Mouse (Mus musculus): ENCODE data around the gene Arfgef3. TPM values are rescaled to one million over a fixed set of nuclear protein-coding genes. Genes with fewer than 3 reads are reported as not detected.
A peak's percentile ranks its signal among the peaks of the same experiment; 100 is the strongest.
"Not testable (repeated sequence)": the region's sequence is repeated elsewhere in the genome, so short reads cannot be mapped to it uniquely, and the experiment has no call there.

The Arfgef3 gene
- total RNA-seq, 1 experiment: 3.6 TPM

DNA sequence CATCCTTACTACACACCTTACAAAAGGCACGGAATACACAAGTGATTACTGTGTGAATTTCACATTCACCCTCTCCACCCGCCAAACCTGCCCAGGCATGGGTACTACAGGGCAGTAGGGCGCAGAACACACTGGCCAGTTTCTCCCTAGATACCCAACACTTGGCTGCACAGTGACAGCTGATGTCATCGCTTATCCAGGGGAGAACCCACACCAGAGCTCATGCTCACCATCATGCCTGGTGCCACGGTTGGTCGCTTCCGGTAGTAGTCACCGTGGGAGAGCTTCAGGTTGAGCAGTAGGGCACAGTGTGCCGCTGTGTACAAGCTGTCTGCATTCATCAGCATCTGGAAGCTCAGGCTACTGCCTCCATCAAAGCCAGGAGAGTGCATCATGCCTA lies 108.3 kb downstream of the Arfgef3 start:
- Histone ChIP-seq H3K9ac (ENCODE audit: insufficient read depth, low read depth, low read length, poor library complexity, severe bottlenecking) (no peak overlapping the region), H3K36me3 (ENCODE audit: control insufficient read depth, insufficient read depth, low read length, poor library complexity, severe bottlenecking) (no peaks in the 10 kb centered on the region), H3K4me3 (ENCODE audit: insufficient read depth in 1 of 2, low read depth in 1 of 2, low read length in 2 of 2, poor library complexity in 1 of 2, severe bottlenecking in 1 of 2) (no peak overlapping the region), H3K27ac (ENCODE audit: insufficient read depth, low read depth, low read length, poor library complexity, severe bottlenecking) (no peak overlapping the region), H3K4me1 (ENCODE audit: control insufficient read depth in 2 of 2, insufficient read depth in 2 of 2, low read length in 2 of 2, poor library complexity in 1 of 2) (peaks cover 4 to 7% of the 10 kb centered on the region in 2 experiments), H3K9me3 (ENCODE audit: control insufficient read depth, insufficient read depth, low read depth, low read length) (no peaks in the 10 kb centered on the region)
- no peak for DNase-seq (ENCODE audit: low read depth, low spot score)
- TF ChIP-seq ZNF384 (IDR thresholded peaks at IDR 0.05; ENCODE audit: low read depth, low read length): no peak
- TF ChIP-seq MAFK (IDR thresholded peaks at IDR 0.05; ENCODE audit: insufficient read depth, low read depth, low read length): no peak
- no peak for TF ChIP-seq HCFC1 (IDR thresholded peaks at IDR 0.05; ENCODE audit: borderline replicate concordance, insufficient read depth, low read length)
- no peak for TF ChIP-seq ZC3H11A (IDR thresholded peaks at IDR 0.05; ENCODE audit: borderline replicate concordance, low read depth, low read length)
- TF ChIP-seq CHD2 (IDR thresholded peaks at IDR 0.05; ENCODE audit: low read depth, low read length): no peak
- in situ Hi-C loops (cut with MboI; ENCODE audit: low sequenced_read_pairs in 2 of 2, unreplicated experiment in 2 of 2): no loop called here

DNA sequence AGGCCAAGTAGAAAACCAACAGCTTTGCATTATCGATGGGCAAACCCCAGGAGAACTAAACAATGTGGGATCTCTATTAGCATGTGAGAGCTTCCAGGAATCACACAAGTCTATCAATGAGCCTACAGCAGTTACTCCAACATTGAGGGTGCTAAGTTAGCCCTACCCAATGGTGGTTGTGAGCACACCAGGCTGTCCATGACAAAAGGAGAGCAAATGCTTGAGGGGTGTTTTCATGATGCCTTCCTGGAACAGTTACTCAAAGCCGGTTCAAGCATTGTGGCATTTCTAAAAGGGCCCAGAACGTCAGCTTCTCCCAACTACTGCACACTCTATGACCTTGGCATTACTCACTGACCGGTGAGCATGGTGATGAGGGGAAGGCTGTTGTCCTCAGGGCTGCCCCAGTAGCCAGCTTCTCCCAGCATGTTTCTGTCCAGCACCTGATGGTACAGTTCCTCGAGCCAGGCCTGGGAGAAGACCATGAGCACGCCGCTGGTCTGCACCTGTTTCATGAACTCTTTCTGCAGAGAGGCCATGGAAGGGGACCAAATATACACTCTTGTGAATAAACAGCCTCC lies 109.3 kb downstream of the Arfgef3 start:
- no peak overlapping the region for H3K9ac ChIP-seq (ENCODE audit: insufficient read depth, low read depth, low read length, poor library complexity, severe bottlenecking)
- no peak overlapping the region for H3K4me3 ChIP-seq (ENCODE audit: insufficient read depth in 1 of 2, low read depth in 1 of 2, low read length in 2 of 2, poor library complexity in 1 of 2, severe bottlenecking in 1 of 2)
- in situ Hi-C loops (cut with MboI; ENCODE audit: low sequenced_read_pairs in 2 of 2, unreplicated experiment in 2 of 2): no loop called here
- H3K27ac ChIP-seq (ENCODE audit: insufficient read depth, low read depth, low read length, poor library complexity, severe bottlenecking): peak overlapping the region; percentile 64; the same call in 1 of the 2 replicates
- DNase-seq (ENCODE audit: low read depth, low spot score): no peak
- peaks cover 4 to 7% of the 10 kb centered on the region in 2 experiments for H3K4me1 ChIP-seq (ENCODE audit: control insufficient read depth in 2 of 2, insufficient read depth in 2 of 2, low read length in 2 of 2, poor library complexity in 1 of 2)
- H3K9me3 ChIP-seq (ENCODE audit: control insufficient read depth, insufficient read depth, low read depth, low read length): no peaks in the 10 kb centered on the region
- TF ChIP-seq CHD2 (IDR thresholded peaks at IDR 0.05; ENCODE audit: low read depth, low read length) (no peak), MAFK (IDR thresholded peaks at IDR 0.05; ENCODE audit: insufficient read depth, low read depth, low read length) (no peak), HCFC1 (IDR thresholded peaks at IDR 0.05; ENCODE audit: borderline replicate concordance, insufficient read depth, low read length) (no peak), ZC3H11A (IDR thresholded peaks at IDR 0.05; ENCODE audit: borderline replicate concordance, low read depth, low read length) (no peak), ZNF384 (IDR thresholded peaks at IDR 0.05; ENCODE audit: low read depth, low read length) (no peak)
- no peaks in the 10 kb centered on the region for H3K36me3 ChIP-seq (ENCODE audit: control insufficient read depth, insufficient read depth, low read length, poor library complexity, severe bottlenecking)

DNA sequence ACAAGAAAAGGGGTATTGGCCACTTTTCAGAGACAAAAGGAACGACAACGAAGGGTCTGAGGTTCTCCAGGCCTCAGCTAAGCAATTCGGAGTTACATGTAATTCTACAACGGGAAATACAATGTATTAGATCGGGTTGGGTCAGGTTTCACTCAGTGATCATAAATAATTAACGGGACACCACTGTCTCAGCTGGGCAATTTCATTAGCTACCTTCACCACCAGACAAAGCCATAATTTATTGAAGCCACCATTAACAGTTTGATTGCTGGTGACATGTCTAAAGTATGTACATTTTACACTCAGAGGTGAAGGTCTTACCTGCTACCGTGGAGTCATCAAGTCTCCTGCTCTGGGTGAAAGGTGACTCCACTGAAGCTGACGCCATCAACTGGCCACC lies 113.3 kb downstream of the Arfgef3 start:
- in situ Hi-C loops (cut with MboI; ENCODE audit: low sequenced_read_pairs in 2 of 2, unreplicated experiment in 2 of 2): no loop called here
- no peaks in the 10 kb centered on the region for H3K36me3 ChIP-seq (ENCODE audit: control insufficient read depth, insufficient read depth, low read length, poor library complexity, severe bottlenecking)
- TF ChIP-seq ZNF384 (IDR thresholded peaks at IDR 0.05; ENCODE audit: low read depth, low read length) (no peak), ZC3H11A (IDR thresholded peaks at IDR 0.05; ENCODE audit: borderline replicate concordance, low read depth, low read length) (no peak), MAFK (IDR thresholded peaks at IDR 0.05; ENCODE audit: insufficient read depth, low read depth, low read length) (no peak), CHD2 (IDR thresholded peaks at IDR 0.05; ENCODE audit: low read depth, low read length) (no peak), HCFC1 (IDR thresholded peaks at IDR 0.05; ENCODE audit: borderline replicate concordance, insufficient read depth, low read length) (no peak)
- DNase-seq (ENCODE audit: low read depth, low spot score): no peak
- H3K4me3 ChIP-seq (ENCODE audit: insufficient read depth in 1 of 2, low read depth in 1 of 2, low read length in 2 of 2, poor library complexity in 1 of 2, severe bottlenecking in 1 of 2): no peak overlapping the region
- no peaks in the 10 kb centered on the region for H3K9me3 ChIP-seq (ENCODE audit: control insufficient read depth, insufficient read depth, low read depth, low read length)
- no peak overlapping the region for H3K9ac ChIP-seq (ENCODE audit: insufficient read depth, low read depth, low read length, poor library complexity, severe bottlenecking)
- H3K27ac ChIP-seq (ENCODE audit: insufficient read depth, low read depth, low read length, poor library complexity, severe bottlenecking): no peak overlapping the region
- H3K4me1 ChIP-seq (ENCODE audit: control insufficient read depth in 2 of 2, insufficient read depth in 2 of 2, low read length in 2 of 2, poor library complexity in 1 of 2): peaks cover 4 to 7% of the 10 kb centered on the region in 2 experiments

DNA sequence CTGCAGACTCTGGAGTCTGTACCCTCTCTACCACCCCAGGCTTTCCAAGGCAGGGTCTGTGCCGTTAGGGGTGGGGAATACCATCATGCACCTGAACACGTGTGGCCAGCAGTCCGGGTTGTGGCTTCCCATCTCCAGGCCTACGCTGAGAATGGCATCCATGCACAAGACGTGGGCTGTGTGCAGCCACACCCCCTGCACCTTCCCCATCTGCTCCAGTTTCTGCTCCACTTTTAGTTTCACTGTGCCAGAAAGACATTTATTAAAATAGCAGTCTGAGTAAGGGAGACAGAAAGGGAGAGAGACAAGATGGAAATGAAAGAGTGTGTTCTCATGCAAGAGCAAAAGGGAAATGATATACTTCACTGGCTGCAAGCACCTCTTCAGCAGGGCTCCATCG lies 116.2 kb downstream of the Arfgef3 start:
- Histone ChIP-seq H3K9me3 (ENCODE audit: control insufficient read depth, insufficient read depth, low read depth, low read length) (no peaks in the 10 kb centered on the region), H3K27ac (ENCODE audit: insufficient read depth, low read depth, low read length, poor library complexity, severe bottlenecking) (no peak overlapping the region)

DNA sequence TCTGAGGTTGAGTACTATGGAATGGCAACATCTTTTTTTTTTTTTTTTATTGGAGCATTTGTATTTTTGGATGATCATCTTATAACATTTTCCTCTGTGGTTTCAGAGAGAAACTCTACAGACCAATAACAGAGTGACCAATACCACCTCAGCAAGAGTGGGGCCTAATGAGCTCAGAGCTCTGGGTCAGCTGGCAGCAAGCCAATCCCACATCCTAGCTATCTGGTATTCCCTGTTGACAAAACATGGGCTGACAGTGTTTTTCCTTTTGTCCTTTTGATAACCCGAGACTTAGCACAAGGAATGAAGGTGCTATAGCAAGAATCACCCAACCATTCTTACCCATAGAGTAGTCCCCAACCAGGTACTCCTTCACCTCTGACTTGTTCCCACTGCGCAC lies 131.0 kb downstream of the Arfgef3 start:
- in situ Hi-C loops (cut with MboI; ENCODE audit: low sequenced_read_pairs in 2 of 2, unreplicated experiment in 2 of 2): no loop called here
- TF ChIP-seq MAFK (IDR thresholded peaks at IDR 0.05; ENCODE audit: insufficient read depth, low read depth, low read length) (no peak), CHD2 (IDR thresholded peaks at IDR 0.05; ENCODE audit: low read depth, low read length) (no peak), ZC3H11A (IDR thresholded peaks at IDR 0.05; ENCODE audit: borderline replicate concordance, low read depth, low read length) (no peak), ZNF384 (IDR thresholded peaks at IDR 0.05; ENCODE audit: low read depth, low read length) (no peak), HCFC1 (IDR thresholded peaks at IDR 0.05; ENCODE audit: borderline replicate concordance, insufficient read depth, low read length) (no peak)

More for the DNA sequence above, 116.2 kb downstream of the Arfgef3 start:
- H3K36me3 ChIP-seq (ENCODE audit: control insufficient read depth, insufficient read depth, low read length, poor library complexity, severe bottlenecking): no peaks in the 10 kb centered on the region
- H3K4me3 ChIP-seq (ENCODE audit: insufficient read depth in 1 of 2, low read depth in 1 of 2, low read length in 2 of 2, poor library complexity in 1 of 2, severe bottlenecking in 1 of 2): no peak overlapping the region
- H3K4me1 ChIP-seq (ENCODE audit: control insufficient read depth in 2 of 2, insufficient read depth in 2 of 2, low read length in 2 of 2, poor library complexity in 1 of 2): no peaks in the 10 kb centered on the region
- DNase-seq (ENCODE audit: low read depth, low spot score): no peak
- in situ Hi-C loops (cut with MboI; ENCODE audit: low sequenced_read_pairs in 2 of 2, unreplicated experiment in 2 of 2): no loop called here
- no peak for TF ChIP-seq ZNF384 (IDR thresholded peaks at IDR 0.05; ENCODE audit: low read depth, low read length)
- no peak for TF ChIP-seq ZC3H11A (IDR thresholded peaks at IDR 0.05; ENCODE audit: borderline replicate concordance, low read depth, low read length)
- H3K9ac ChIP-seq (ENCODE audit: insufficient read depth, low read depth, low read length, poor library complexity, severe bottlenecking): no peak overlapping the region

DNA sequence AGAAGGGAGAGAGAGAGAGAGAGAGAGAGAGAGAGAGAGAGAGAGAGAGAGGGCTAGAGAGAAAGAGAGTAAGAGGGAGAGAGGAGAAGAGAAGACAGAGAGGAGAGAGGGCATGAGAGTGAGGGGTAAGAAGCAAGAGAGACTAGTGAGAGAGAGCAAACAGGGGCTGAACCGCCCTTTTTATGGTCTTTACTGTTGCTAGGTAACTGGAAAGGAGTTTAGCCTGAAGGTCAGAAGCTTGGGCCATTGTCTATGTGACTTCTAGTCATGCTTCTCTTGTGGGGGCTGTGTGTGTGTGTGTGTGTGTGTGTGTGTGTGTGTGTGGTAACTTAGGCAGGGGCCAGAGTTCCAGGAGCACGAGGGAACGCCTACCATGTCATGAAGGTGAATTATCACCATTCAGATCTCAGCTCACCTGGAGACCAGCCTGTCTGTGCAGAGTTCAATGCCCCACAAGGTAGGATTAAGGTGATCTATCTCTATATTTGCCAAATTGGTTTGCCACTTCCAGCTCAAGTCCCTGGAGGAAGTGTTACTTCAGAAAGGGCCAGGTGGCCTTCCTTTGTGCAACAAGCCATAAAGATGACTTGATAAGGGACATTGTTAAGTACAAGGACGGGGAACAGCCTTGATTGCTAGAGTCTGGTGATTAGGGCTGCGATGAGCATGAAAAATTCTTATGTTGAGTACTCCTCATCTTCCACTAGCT lies 138.8 kb downstream of the Arfgef3 start:
- H3K36me3 ChIP-seq (ENCODE audit: control insufficient read depth, insufficient read depth, low read length, poor library complexity, severe bottlenecking); H3K27ac ChIP-seq (ENCODE audit: insufficient read depth, low read depth, low read length, poor library complexity, severe bottlenecking); DNase-seq (ENCODE audit: low read depth, low spot score); H3K4me1 ChIP-seq (ENCODE audit: control insufficient read depth in 2 of 2, insufficient read depth in 2 of 2, low read length in 2 of 2, poor library complexity in 1 of 2); H3K9ac ChIP-seq (ENCODE audit: insufficient read depth, low read depth, low read length, poor library complexity, severe bottlenecking); H3K4me3 ChIP-seq (ENCODE audit: insufficient read depth in 1 of 2, low read depth in 1 of 2, low read length in 2 of 2, poor library complexity in 1 of 2, severe bottlenecking in 1 of 2); H3K9me3 ChIP-seq (ENCODE audit: control insufficient read depth, insufficient read depth, low read depth, low read length); in situ Hi-C loops (cut with MboI; ENCODE audit: low sequenced_read_pairs in 2 of 2, unreplicated experiment in 2 of 2): not testable (repeated sequence)

More for the DNA sequence above, 131.0 kb downstream of the Arfgef3 start:
- H3K36me3 ChIP-seq (ENCODE audit: control insufficient read depth, insufficient read depth, low read length, poor library complexity, severe bottlenecking): no peaks in the 10 kb centered on the region
- H3K27ac ChIP-seq (ENCODE audit: insufficient read depth, low read depth, low read length, poor library complexity, severe bottlenecking): no peak overlapping the region
- H3K9ac ChIP-seq (ENCODE audit: insufficient read depth, low read depth, low read length, poor library complexity, severe bottlenecking): no peak overlapping the region
- no peak for DNase-seq (ENCODE audit: low read depth, low spot score)
- no peaks in the 10 kb centered on the region; a peak in 1 of 4 replicates for H3K4me1 ChIP-seq (ENCODE audit: control insufficient read depth in 2 of 2, insufficient read depth in 2 of 2, low read length in 2 of 2, poor library complexity in 1 of 2)
- H3K4me3 ChIP-seq (ENCODE audit: insufficient read depth in 1 of 2, low read depth in 1 of 2, low read length in 2 of 2, poor library complexity in 1 of 2, severe bottlenecking in 1 of 2): no peak overlapping the region
- no peaks in the 10 kb centered on the region for H3K9me3 ChIP-seq (ENCODE audit: control insufficient read depth, insufficient read depth, low read depth, low read length)
